Mouse (Mus musculus) liver, embryonic 14.5 days (tissue): Measurements from ENCODE around the gene Kcnk13.

ENCODE experiments used
- CTCF ChIP-seq: IDR thresholded peaks from 2 replicates; pipeline ENCODE4 v1.5.1; 2016; ENCODE audit warnings: antibody characterized with exemption, low read depth, control low read depth
- EP300 ChIP-seq: IDR thresholded peaks from 2 replicates; pipeline ENCODE4 v1.6.1; 2016; ENCODE audit warnings: antibody characterized with exemption, low read depth

GRCm38 (mm10) chr12:99988144-99988543, 23.8 kb downstream of the Kcnk13 start:
- no peak for TF ChIP-seq EP300
- no peak for TF ChIP-seq CTCF
